Mouse (Mus musculus) liver, embryonic 11.5 days (tissue): ENCODE data around the gene Sar1b. TPM values are rescaled to one million over a fixed set of nuclear protein-coding genes. Genes with fewer than 3 reads are reported as not detected.
A peak's percentile ranks its signal among the peaks of the same experiment; 100 is the strongest.

Source experiments
- ATAC-seq: fragments of 200-750 bp; cut with Nextera tagmentation; replicated peaks from 2 replicates; pipeline ENCODE4 v1.8.0; 2017; ENCODE audit warnings: moderate number of reproducible peaks, mild to moderate bottlenecking, moderate TSS enrichment, moderate library complexity; ENCODE audit not compliant: low FRiP score
- DNase-seq: peaks from one replicate; pipeline ENCODE4 v3.0.0-alpha.2; 2017; ENCODE audit warnings: low spot score
- H3K27ac ChIP-seq: fragments of 300-500 bp; sonication (generic); 2 replicates; pipeline ENCODE4 v1.5.1; 2014; ENCODE audit warnings: mild to moderate bottlenecking, low read depth, low read length, control low read depth
- H3K27me3 ChIP-seq: fragments of 300-500 bp; sonication (generic); replicated peaks from 2 replicates; pipeline ENCODE4 v1.6.1; 2014; ENCODE audit warnings: low read length, mixed read lengths; ENCODE audit not compliant: control insufficient read depth, insufficient read depth
- H3K36me3 ChIP-seq: fragments of 300-500 bp; sonication (generic); 2 replicates; pipeline ENCODE4 v1.6.1; 2014; ENCODE audit warnings: mild to moderate bottlenecking, low read length, moderate library complexity, mixed read lengths; ENCODE audit not compliant: control insufficient read depth, insufficient read depth
- H3K4me1 ChIP-seq: fragments of 300-500 bp; sonication (generic); replicated peaks from 2 replicates; pipeline ENCODE4 v1.6.1; 2014; ENCODE audit warnings: low read length, mixed read lengths; ENCODE audit not compliant: control insufficient read depth, insufficient read depth
- H3K4me2 ChIP-seq: fragments of 300-500 bp; sonication (generic); 2 replicates; pipeline ENCODE4 v1.6.1; 2014; ENCODE audit warnings: mild to moderate bottlenecking, control low read depth, moderate library complexity
- H3K4me3 ChIP-seq: fragments of 300-500 bp; sonication (generic); 2 replicates; pipeline ENCODE4 v1.5.1; 2014; ENCODE audit warnings: low read depth, low read length, control low read depth
- H3K9ac ChIP-seq: fragments of 300-500 bp; sonication (generic); 2 replicates; pipeline ENCODE4 v1.6.1; 2014; ENCODE audit warnings: low read depth, low read length, control low read depth
- H3K9me3 ChIP-seq: fragments of 300-500 bp; sonication (generic); 2 replicates; pipeline ENCODE4 v1.6.1; 2016; ENCODE audit warnings: low read length, inconsistent platforms, mixed read lengths; ENCODE audit not compliant: control insufficient read depth
- WGBS: fragments of 180-500 bp; shearing (Covaris S2); extraction: QIAGEN DNeasy Blood & Tissue Kit; methylation state at CpG from one replicate; pipeline ENCODE4 v1.1.7; 2014; 5-methylcytosine and 5-hydroxymethylcytosine counted together
- polyA plus RNA-seq: library from polyadenylated mRNA; unstranded; fragments of >200 nt; fragmentation: Nextera tagmentation; extraction: Ambion mirVana; gene quantifications from 2 replicates; pipeline ENCODE4 v1.2.1, GENCODE M21; 2014

Sar1b gene
- polyA plus RNA-seq, 1 experiment from 2014 or later = 110 TPM

GRCm38 (mm10) chr11:51839106-51839505, 75.6 kb downstream of the Sar1b start:
- H3K4me1 ChIP-seq = peaks cover 18% of the 10 kb centered on the region
- DNase-seq (no peak), ATAC-seq (no peak)
- 79% methylated on average over 2 of the region's 2 CpGs for WGBS
- no peaks in the 10 kb centered on the region for H3K9me3 ChIP-seq
- H3K4me3 ChIP-seq = no peak overlapping the region
- no peak overlapping the region for H3K9ac ChIP-seq
- H3K27me3 ChIP-seq = no peaks in the 10 kb centered on the region
- H3K27ac ChIP-seq = no peak overlapping the region
- no peaks in the 10 kb centered on the region for H3K36me3 ChIP-seq
- no peak overlapping the region for H3K4me2 ChIP-seq

GRCm38 (mm10) chr11:51839973-51840372, 76.5 kb downstream of the Sar1b start:
- H3K4me3 ChIP-seq = no peak overlapping the region
- H3K4me2 ChIP-seq = no peak overlapping the region
- no peak overlapping the region for H3K9ac ChIP-seq
- no peaks in the 10 kb centered on the region for H3K27me3 ChIP-seq
- no peaks in the 10 kb centered on the region for H3K9me3 ChIP-seq
- DNase-seq (no peak), ATAC-seq (no peak; the same call in 1 of the 2 replicates)
- peaks cover 18% of the 10 kb centered on the region for H3K4me1 ChIP-seq
- 83% methylated on average over 11 of the region's 11 CpGs for WGBS
- H3K36me3 ChIP-seq = no peaks in the 10 kb centered on the region
- H3K27ac ChIP-seq = no peak overlapping the region

- peak overlapping the region; percentile 74 for H3K27ac ChIP-seq
- no peak for DNase-seq
- peak; percentile 83 for ATAC-seq
- no peak overlapping the region; the same call in 1 of the 2 replicates for H3K9ac ChIP-seq
- no peaks in the 10 kb centered on the region for H3K27me3 ChIP-seq
- 40% methylated on average over 9 of the region's 9 CpGs for WGBS
- H3K36me3 ChIP-seq = no peaks in the 10 kb centered on the region
- H3K4me1 ChIP-seq = peaks cover 18% of the 10 kb centered on the region
- no peak overlapping the region for H3K4me3 ChIP-seq
- no peaks in the 10 kb centered on the region for H3K9me3 ChIP-seq
- H3K4me2 ChIP-seq = peak overlapping the region; percentile 50
These were observed 77.2 kb downstream of the Sar1b start for GRCm38 (mm10) chr11:51840657-51841056.

- Histone ChIP-seq H3K4me2 (peak overlapping the region; percentile 50), H3K27ac (peak overlapping the region; percentile 74), H3K36me3 (no peaks in the 10 kb centered on the region), H3K4me1 (peaks cover 18% of the 10 kb centered on the region), H3K27me3 (no peaks in the 10 kb centered on the region), H3K9me3 (no peaks in the 10 kb centered on the region), H3K9ac (peak overlapping the region; percentile 15; the same call in 1 of the 2 replicates), H3K4me3 (no peak overlapping the region)
- ATAC-seq (peak; percentile 45; the same call in 1 of the 2 replicates), DNase-seq (no peak)
- WGBS = 59% methylated on average over 9 of the region's 9 CpGs
These were observed 77.7 kb downstream of the Sar1b start for GRCm38 (mm10) chr11:51841149-51841548.

Other genes starting within 250 kb of the Sar1b start
- 28.6 and 29.8 TPM in 2 replicates for gene Phykpl, start 178.9 kb upstream of the Sar1b start, polyA plus RNA-seq
- 552 and 577 TPM in 2 replicates for gene Hnrnpab, start 156.8 kb upstream of the Sar1b start, polyA plus RNA-seq
- 347 and 349 TPM in 2 replicates for gene Nhp2, start 144.0 kb upstream of the Sar1b start, polyA plus RNA-seq
- 47.8 and 52.2 TPM in 2 replicates for gene Rmnd5b, start 127.8 kb upstream of the Sar1b start, polyA plus RNA-seq
- 7.2 and 7.9 TPM in 2 replicates for gene N4bp3, start 112.8 kb upstream of the Sar1b start, polyA plus RNA-seq
- 1.3 and 1.5 TPM in 2 replicates for gene D930048N14Rik, start 112.7 kb upstream of the Sar1b start, polyA plus RNA-seq
- gene 0610009B22Rik, start 74.8 kb upstream of the Sar1b start, polyA plus RNA-seq = 60.4 and 66.0 TPM in 2 replicates
- gene Sec24a, start 53 bp upstream of the Sar1b start, polyA plus RNA-seq = 16.8 and 18.1 TPM in 2 replicates
- 0.59 and 1.2 TPM in 2 replicates for gene Jade2, start 94.0 kb downstream of the Sar1b start, polyA plus RNA-seq
- gene Cdkn2aipnl, start 204.0 kb downstream of the Sar1b start, polyA plus RNA-seq = 114 and 125 TPM in 2 replicates
- gene Ube2b, start 237.1 kb downstream of the Sar1b start, polyA plus RNA-seq = 84.9 and 88.5 TPM in 2 replicates
- 3.4 and 3.8 TPM in 2 replicates for gene Cdkl3, start 240.5 kb downstream of the Sar1b start, polyA plus RNA-seq